Mouse (Mus musculus) heart, adult 2 months (tissue): ENCODE data around the gene Smim12. TPM values are rescaled to one million over a fixed set of nuclear protein-coding genes. Genes with fewer than 3 reads are reported as not detected.

ENCODE experiments used
- DNase-seq, 2 experiments: peaks; one replicate each; pipeline ENCODE4 v3.0.0; 2021
- H3K27ac ChIP-seq: fragments of 200-600 bp; 2 replicates; pipeline ENCODE4 v1.8.1; 2022
- H3K27me3 ChIP-seq: fragments of 200-500 bp; 2 replicates; pipeline ENCODE4 v1.6.1; 2012; ENCODE audit warnings: mild to moderate bottlenecking, low read length, inconsistent platforms, mixed read lengths; ENCODE audit not compliant: control insufficient read depth, insufficient read depth
- H3K36me3 ChIP-seq: fragments of 200-500 bp; 2 replicates; pipeline ENCODE4 v1.6.1; 2012; ENCODE audit warnings: low read length, inconsistent platforms; ENCODE audit not compliant: control insufficient read depth, insufficient read depth
- H3K4me1 ChIP-seq: fragments of 200-500 bp; 2 replicates; pipeline ENCODE4 v1.6.1; 2011; ENCODE audit warnings: low read length; ENCODE audit not compliant: control insufficient read depth, insufficient read depth
- H3K4me3 ChIP-seq: fragments of 200-600 bp; 2 replicates; pipeline ENCODE4 v1.8.1; 2022
- H3K79me2 ChIP-seq: fragments of 200-500 bp; replicated peaks from 2 replicates; pipeline ENCODE4 v1.6.1; 2012; ENCODE audit warnings: mild to moderate bottlenecking, inconsistent platforms, low read length, moderate library complexity, mixed read lengths; ENCODE audit not compliant: control insufficient read depth, insufficient read depth
- H3K9ac ChIP-seq: fragments of 200-500 bp; 2 replicates; pipeline ENCODE4 v1.6.1; 2012; ENCODE audit warnings: low read depth, mild to moderate bottlenecking, control low read depth, inconsistent platforms, low read length, mixed read lengths
- CTCF ChIP-seq: fragments of 200-600 bp; IDR thresholded peaks from 2 replicates; pipeline ENCODE4 v1.8.1; 2022; ENCODE audit warnings: antibody characterized with exemption, mild to moderate bottlenecking, moderate library complexity
- EP300 ChIP-seq: fragments of 200-500 bp; IDR thresholded peaks from 2 replicates; pipeline ENCODE4 v1.6.1; 2011; ENCODE audit warnings: low read depth, low read length, control low read depth; ENCODE audit not compliant: insufficient read depth
- POLR2A ChIP-seq: fragments of 200-500 bp; IDR thresholded peaks from 2 replicates; pipeline ENCODE4 v1.6.1; 2011; ENCODE audit warnings: mild to moderate bottlenecking, low read depth, low read length, control low read depth; ENCODE audit not compliant: insufficient read depth
- WGBS: fragments of 180-500 bp; shearing (Covaris S2); methylation state at CpG from one replicate; pipeline ENCODE4 v1.1.7; 2018; 5-methylcytosine and 5-hydroxymethylcytosine counted together
- intact Hi-C: fragments of 180-260 bp; cut with DNase I; formaldehyde crosslinking; loops from one replicate; pipeline ENCODE4 v1.15.1; 2025
- long read RNA-seq: library from polyadenylated mRNA; stranded (forward); transcript quantifications from one replicate; pipeline ENCODE4 v2.0.0, GENCODE M21; 2021
- polyA plus RNA-seq: library from polyadenylated mRNA; depleted of rRNA; stranded (reverse); fragments of >200 nt; gene quantifications from 2 replicates; pipeline ENCODE4 v1.2.3, GENCODE M21; 2012; rRNA removed
- total RNA-seq, 2 experiments: library from RNA; stranded (reverse); gene quantifications; 2 replicates each; pipeline ENCODE4 v1.2.3; 2021

Smim12 gene
- total RNA-seq (10 to 100 TPM; 50.3 to 51.6 TPM), polyA plus RNA-seq (43.3 and 47.7 TPM in 2 replicates)
- long read RNA-seq, transcript Smim12-201 (2 exons, 1,022 nt): major isoform, 53 of 54 reads
- long read RNA-seq, partial matches to known transcripts: 0 of 54 reads
- long read RNA-seq, other reads (novel, unspliced or antisense): 1 of 54 reads

DNA sequence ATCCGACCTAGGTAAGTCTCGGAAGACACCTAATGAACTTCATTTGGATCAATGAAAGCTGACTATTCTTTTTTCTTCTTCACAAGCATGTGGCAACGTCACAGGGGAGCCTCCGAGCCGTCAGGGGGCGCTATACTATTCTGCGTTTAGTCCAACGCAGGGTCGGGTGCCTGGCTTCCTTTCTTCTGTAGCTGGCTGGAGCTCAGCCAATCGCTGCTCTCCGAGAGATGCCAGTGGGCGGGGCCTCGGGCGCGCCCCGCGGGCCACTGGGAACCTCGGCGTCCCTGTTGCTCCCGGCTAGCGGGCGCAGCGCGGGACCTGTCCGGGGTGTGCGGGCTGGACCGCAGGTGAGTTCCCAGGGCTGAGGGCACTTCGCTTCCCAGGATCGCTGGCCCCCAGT, at the start of gene Smim12:
Smim12 (plus strand) TSS at position 233 of the 400 bp plus-strand sequence.
- Histone ChIP-seq H3K27me3 (no peaks in the 10 kb centered on the region), H3K4me3 (peak within 1 kb of the TSS; percentile 98), H3K4me1 (peaks cover 6% of the 10 kb centered on the region), H3K9ac (peak within 1 kb of the TSS; percentile 98), H3K36me3 (no peaks in the 10 kb centered on the region), H3K79me2 (no peaks in the 10 kb centered on the region), H3K27ac (peak within 1 kb of the TSS; percentile 83)
- under 1% methylated on average over 29 of the region's 29 CpGs for WGBS
- intact Hi-C loops: loop anchor here (5.0 to 10.0 kb wide), 2 partner anchors 166 to 689 kb away; partner anchors contain the start of genes Clspn and Zmym6
- DNase-seq: peak; percentile 98 to 99
- TF ChIP-seq CTCF (peak; percentile 100; the same call in 1 of the 2 replicates), EP300 (peak; percentile 64; the same call in 1 of the 2 replicates), POLR2A (peak; percentile 79)

DNA sequence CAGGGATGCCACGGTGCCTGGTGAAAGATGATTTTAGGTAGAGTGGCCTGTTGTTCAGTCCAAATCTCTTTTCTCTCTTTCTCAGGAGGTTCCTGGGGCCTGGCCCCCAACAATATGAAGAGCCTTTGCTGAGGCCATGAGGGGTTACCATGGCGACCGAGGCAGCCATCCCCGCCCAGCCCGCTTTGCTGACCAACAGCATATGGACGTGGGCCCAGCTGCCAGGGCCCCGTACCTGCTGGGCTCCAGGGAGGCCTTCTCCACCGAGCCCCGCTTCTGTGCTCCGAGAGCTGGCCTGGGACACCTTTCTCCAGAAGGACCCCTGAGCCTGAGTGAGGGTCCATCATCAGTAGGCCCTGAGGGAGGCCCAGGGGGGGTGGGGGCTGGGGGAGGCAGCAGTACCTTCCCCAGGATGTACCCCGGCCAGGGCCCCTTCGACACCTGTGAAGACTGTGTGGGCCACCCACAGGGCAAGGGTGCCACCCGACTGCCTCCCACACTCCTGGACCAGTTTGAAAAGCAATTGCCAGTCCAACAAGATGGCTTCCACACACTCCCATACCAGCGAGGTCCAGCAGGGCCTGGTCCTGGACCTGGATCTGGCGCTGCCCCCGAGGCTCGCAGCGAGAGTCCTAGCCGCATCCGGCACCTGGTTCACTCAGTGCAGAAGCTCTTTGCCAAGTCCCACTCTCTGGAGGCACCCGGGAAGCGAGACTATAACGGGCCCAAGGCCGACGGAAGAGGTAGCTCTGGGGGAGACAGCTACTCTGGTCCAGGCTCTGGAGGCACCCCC, 48.9 kb upstream of the Smim12 start:
- 89% methylated on average over 25 of the region's 25 CpGs for WGBS
- Histone ChIP-seq H3K79me2 (no peaks in the 10 kb centered on the region), H3K4me1 (no peaks in the 10 kb centered on the region), H3K4me3 (no peak overlapping the region), H3K36me3 (no peaks in the 10 kb centered on the region), H3K27me3 (no peaks in the 10 kb centered on the region), H3K27ac (no peak overlapping the region), H3K9ac (no peak overlapping the region)
- intact Hi-C loops: no loop called here
- TF ChIP-seq CTCF: no peak
- no peak for DNase-seq

DNA sequence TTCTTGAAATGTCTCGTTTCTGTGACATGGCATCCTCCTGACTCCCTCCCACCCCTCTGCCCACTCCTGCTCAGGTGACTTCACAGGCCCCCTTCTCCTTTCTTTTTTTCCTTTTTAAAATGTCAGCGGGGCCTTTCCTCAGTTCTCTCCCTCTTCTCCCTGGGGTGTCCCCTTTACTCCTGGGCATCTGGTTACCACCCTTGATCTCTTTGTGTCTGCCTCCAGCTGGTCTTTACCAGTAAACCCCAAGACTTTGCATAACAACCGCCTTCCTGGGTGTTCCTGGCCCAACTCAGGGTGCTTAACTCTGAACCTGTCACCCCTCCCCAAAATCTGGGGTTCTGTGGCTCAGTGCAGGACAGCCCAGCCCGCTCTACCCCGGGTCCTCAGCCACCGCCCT, 45.0 kb upstream of the Smim12 start:
- intact Hi-C loops: no loop called here
- Histone ChIP-seq H3K27me3 (no peaks in the 10 kb centered on the region), H3K79me2 (no peaks in the 10 kb centered on the region), H3K4me1 (peaks cover 6% of the 10 kb centered on the region), H3K9ac (no peak overlapping the region), H3K4me3 (no peak overlapping the region), H3K36me3 (no peaks in the 10 kb centered on the region; the same call in 1 of the 2 replicates), H3K27ac (no peak overlapping the region)
- DNase-seq: no peak
- no peak for TF ChIP-seq POLR2A
- no peak for TF ChIP-seq CTCF
- TF ChIP-seq EP300: no peak
- WGBS: 56% methylated on average over 6 of the region's 6 CpGs

DNA sequence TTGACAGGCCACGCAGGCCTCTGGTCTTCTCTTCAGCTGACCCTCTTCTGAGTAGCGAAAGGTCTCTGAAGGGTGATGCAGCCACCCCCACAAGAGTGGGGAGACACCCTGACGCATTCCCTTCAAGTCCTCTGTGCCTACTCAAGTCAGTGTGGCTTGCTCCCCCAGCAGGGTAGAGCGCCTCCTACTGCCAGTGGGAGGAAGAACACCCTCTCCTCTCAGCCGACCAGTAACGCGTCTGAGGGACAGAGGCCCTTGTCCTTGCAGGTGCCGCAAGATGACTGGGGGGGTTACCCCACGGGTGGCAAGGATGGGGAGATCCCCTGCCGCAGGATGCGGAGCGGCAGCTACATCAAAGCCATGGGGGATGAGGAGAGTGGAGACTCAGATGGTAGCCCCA, 44.2 kb upstream of the Smim12 start:
- peaks cover 6% of the 10 kb centered on the region for H3K4me1 ChIP-seq
- no peaks in the 10 kb centered on the region for H3K27me3 ChIP-seq
- no peaks in the 10 kb centered on the region; the same call in 1 of the 2 replicates for H3K36me3 ChIP-seq
- intact Hi-C loops: no loop called here
- H3K27ac ChIP-seq: no peak overlapping the region
- DNase-seq: no peak
- TF ChIP-seq POLR2A: no peak
- TF ChIP-seq EP300: no peak
- peak; percentile 24 for TF ChIP-seq CTCF
- no peak overlapping the region for H3K9ac ChIP-seq
- H3K79me2 ChIP-seq: no peaks in the 10 kb centered on the region
- 73% methylated on average over 12 of the region's 12 CpGs for whole genome bisulfite sequencing
- no peak overlapping the region for H3K4me3 ChIP-seq

DNA sequence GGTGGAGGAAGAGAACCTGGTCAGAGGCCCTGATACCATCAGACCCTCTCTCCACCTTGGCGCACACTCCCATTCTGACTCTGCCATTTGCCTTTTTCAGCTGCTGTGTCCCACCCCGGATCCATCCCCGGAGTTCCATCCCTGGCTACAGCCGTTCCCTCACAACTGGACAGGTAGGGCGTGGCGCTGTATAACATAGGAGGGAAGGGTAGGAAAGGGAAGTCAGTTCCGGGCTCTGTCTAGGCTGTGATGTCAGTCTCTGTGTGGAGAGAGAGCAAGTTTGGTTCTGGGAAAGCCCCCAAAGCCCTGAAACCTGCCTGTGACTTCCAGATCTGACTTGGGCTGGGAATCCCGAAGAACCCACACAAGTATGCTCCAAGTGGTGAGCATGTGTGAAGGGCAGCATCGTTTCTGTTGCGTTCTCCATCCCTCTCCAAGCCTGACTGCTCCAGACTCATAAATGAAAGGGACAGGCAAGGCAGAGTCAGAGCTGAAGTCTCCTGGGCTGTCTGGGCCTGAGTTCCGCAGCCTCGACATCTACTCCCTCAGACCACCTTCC, 43.3 kb upstream of the Smim12 start:
- WGBS: 78% methylated on average over 12 of the region's 12 CpGs

More for the DNA sequence above, 43.3 kb upstream of the Smim12 start:
- H3K27me3 ChIP-seq: no peaks in the 10 kb centered on the region
- peaks cover 6% of the 10 kb centered on the region for H3K4me1 ChIP-seq
- H3K79me2 ChIP-seq: no peaks in the 10 kb centered on the region
- no peak for DNase-seq
- no peaks in the 10 kb centered on the region; the same call in 1 of the 2 replicates for H3K36me3 ChIP-seq
- H3K9ac ChIP-seq: no peak overlapping the region
- TF ChIP-seq POLR2A (no peak), EP300 (no peak), CTCF (no peak)
- intact Hi-C loops: no loop called here
- no peak overlapping the region for H3K27ac ChIP-seq
- H3K4me3 ChIP-seq: no peak overlapping the region
